Mouse (Mus musculus) liver, embryonic 13.5 days (tissue): Measurements from ENCODE around the gene Nr2f2. TPM values are rescaled to one million over a fixed set of nuclear protein-coding genes. Genes with fewer than 3 reads are reported as not detected.
A peak's percentile ranks its signal among the peaks of the same experiment; 100 is the strongest.

ENCODE experiments used
- ATAC-seq: fragments of 200-750 bp; cut with Nextera tagmentation; 2 replicates; pipeline ENCODE4 v1.8.0; 2017; ENCODE audit warnings: low read depth, mild to moderate bottlenecking, moderate number of reproducible peaks, moderate library complexity
- DNase-seq: peaks from one replicate; pipeline ENCODE4 v3.0.0; 2022
- H3K27ac ChIP-seq: fragments of 300-500 bp; sonication (generic); 2 replicates; pipeline ENCODE4 v1.5.1; 2015; ENCODE audit warnings: moderate library complexity, mild to moderate bottlenecking, inconsistent platforms
- H3K27me3 ChIP-seq: fragments of 300-500 bp; sonication (generic); 2 replicates; pipeline ENCODE4 v1.6.1; 2015; ENCODE audit warnings: mild to moderate bottlenecking, inconsistent platforms
- H3K36me3 ChIP-seq: fragments of 300-500 bp; sonication (generic); 2 replicates; pipeline ENCODE4 v1.6.1; 2015; ENCODE audit warnings: mild to moderate bottlenecking, inconsistent platforms
- H3K4me1 ChIP-seq: fragments of 300-500 bp; sonication (generic); replicated peaks from 2 replicates; pipeline ENCODE4 v1.6.1; 2015; ENCODE audit warnings: inconsistent platforms
- H3K4me2 ChIP-seq: fragments of 300-500 bp; sonication (generic); 2 replicates; pipeline ENCODE4 v1.6.1; 2015; ENCODE audit warnings: inconsistent platforms, mild to moderate bottlenecking, moderate library complexity
- H3K4me3 ChIP-seq: fragments of 300-500 bp; sonication (generic); replicated peaks from 2 replicates; pipeline ENCODE4 v1.5.1; 2015; ENCODE audit warnings: mild to moderate bottlenecking, inconsistent platforms
- H3K9ac ChIP-seq: fragments of 300-500 bp; sonication (generic); 2 replicates; pipeline ENCODE4 v1.6.1; 2015; ENCODE audit warnings: mild to moderate bottlenecking, inconsistent platforms
- H3K9me3 ChIP-seq: fragments of 300-500 bp; sonication (generic); replicated peaks from 2 replicates; pipeline ENCODE4 v1.6.1; 2016; ENCODE audit warnings: inconsistent platforms
- WGBS: fragments of 180-500 bp; shearing (Covaris S2); methylation state at CpG from one replicate; pipeline ENCODE4 v1.1.7; 2015; ENCODE audit not compliant: insufficient replicate concordance; 5-methylcytosine and 5-hydroxymethylcytosine counted together
- polyA plus RNA-seq: library from polyadenylated mRNA; unstranded; fragments of >200 nt; fragmentation: Nextera tagmentation; extraction: Ambion mirVana; gene quantifications from 2 replicates; pipeline ENCODE4 v1.2.1, GENCODE M21; 2015

The Nr2f2 gene
- polyA plus RNA-seq, 1 experiment from 2014 or later, result 10.2 TPM

DNA sequence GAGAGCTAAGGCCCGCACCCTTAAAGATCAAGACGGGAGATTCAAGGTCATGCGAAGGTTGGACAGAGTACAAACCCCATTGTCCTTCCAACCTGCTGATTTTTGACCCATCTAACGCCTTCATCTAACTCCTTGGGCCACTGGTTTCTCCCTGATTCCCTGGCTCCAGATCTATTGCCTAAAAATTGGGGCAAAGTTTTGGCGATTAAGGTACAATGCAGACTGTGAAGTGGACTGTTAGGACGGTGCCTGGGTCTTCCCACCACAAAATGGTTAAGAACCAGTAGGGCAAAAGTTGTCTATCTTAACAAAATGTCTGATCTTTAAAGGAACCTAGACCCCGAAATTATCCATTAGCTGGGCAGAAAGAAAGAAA, 28.3 kb downstream of the Nr2f2 start:
- H3K27me3 ChIP-seq, result peaks cover 84% of the 10 kb centered on the region
- H3K36me3 ChIP-seq, result no peaks in the 10 kb centered on the region
- H3K9ac ChIP-seq, result no peak overlapping the region
- H3K9me3 ChIP-seq, result no peaks in the 10 kb centered on the region
- DNase-seq, result no peak
- H3K4me3 ChIP-seq, result no peak overlapping the region
- whole genome bisulfite sequencing, result 7% methylated on average over 7 of the region's 7 CpGs
- H3K4me1 ChIP-seq, result no peaks in the 10 kb centered on the region
- ATAC-seq, result no peak
- no peak overlapping the region for H3K27ac ChIP-seq
- 0 out of 2 replicates have a peak overlapping the region, but pooled peaks have one; percentile 48 for H3K4me2 ChIP-seq

DNA sequence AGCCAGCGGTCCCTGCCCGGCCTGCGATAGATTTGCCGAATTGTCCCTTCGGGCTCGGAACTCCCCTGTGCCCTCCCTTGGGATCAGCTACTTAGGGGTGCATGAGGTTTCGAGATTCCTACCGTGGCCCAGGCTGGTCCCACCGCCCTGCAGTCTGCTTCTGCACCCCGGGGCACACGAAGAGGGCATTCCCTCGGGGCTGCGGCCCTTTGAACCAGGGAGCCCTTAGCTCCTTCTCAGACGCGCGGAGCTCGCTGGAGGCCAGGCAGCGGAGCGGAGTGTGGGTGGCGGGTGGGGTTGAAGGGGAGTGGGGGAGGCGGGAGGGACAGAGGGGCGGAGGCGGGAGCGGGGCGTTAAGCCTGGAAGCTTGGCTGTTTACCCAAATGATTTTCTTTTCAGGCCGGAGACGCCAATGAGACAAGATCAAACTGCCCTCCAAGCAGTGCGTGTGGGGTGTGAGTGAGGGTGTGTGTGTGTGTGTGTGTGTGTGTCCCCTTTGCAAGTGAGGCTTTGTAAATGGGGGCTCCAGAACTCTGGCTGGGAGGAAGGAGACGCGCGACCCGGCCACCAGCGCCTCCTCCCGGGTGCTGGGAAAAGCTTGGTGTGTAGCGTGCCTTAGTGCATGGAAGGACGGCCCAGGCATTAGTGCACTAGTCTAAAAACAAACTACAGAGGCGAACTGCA, 28.8 kb downstream of the Nr2f2 start:
- Histone ChIP-seq H3K4me1 (no peaks in the 10 kb centered on the region), H3K36me3 (no peaks in the 10 kb centered on the region), H3K9me3 (no peaks in the 10 kb centered on the region), H3K27ac (no peak overlapping the region), H3K4me2 (peak overlapping the region; percentile 48), H3K9ac (no peak overlapping the region), H3K4me3 (peak overlapping the region; percentile 16), H3K27me3 (peaks cover 84% of the 10 kb centered on the region)
- 2% methylated on average over 37 of the region's 37 CpGs for WGBS
- DNase-seq (no peak), ATAC-seq (no peak)

GRCm38 (mm10) chr7:70336571-70337240, 29.8 kb downstream of the Nr2f2 start:
- no peak overlapping the region for H3K9ac ChIP-seq
- no peaks in the 10 kb centered on the region for H3K9me3 ChIP-seq
- no peak overlapping the region for H3K4me3 ChIP-seq
- H3K4me1 ChIP-seq, result no peaks in the 10 kb centered on the region
- DNase-seq, result no peak
- 13% methylated on average over 13 of the region's 13 CpGs for WGBS
- H3K4me2 ChIP-seq, result no peak overlapping the region
- H3K27ac ChIP-seq, result no peak overlapping the region
- no peak for ATAC-seq
- peaks cover 89% of the 10 kb centered on the region for H3K27me3 ChIP-seq
- H3K36me3 ChIP-seq, result no peaks in the 10 kb centered on the region

- Histone ChIP-seq H3K4me1 (no peaks in the 10 kb centered on the region), H3K4me2 (no peak overlapping the region), H3K27me3 (peaks cover 95% of the 10 kb centered on the region), H3K36me3 (no peaks in the 10 kb centered on the region), H3K9ac (no peak overlapping the region), H3K4me3 (no peak overlapping the region), H3K27ac (no peak overlapping the region), H3K9me3 (no peaks in the 10 kb centered on the region)
- DNase-seq (no peak), ATAC-seq (no peak)
- 21% methylated on average over 3 of the region's 3 CpGs for WGBS
Measured at GRCm38 (mm10) chr7:70336126-70336525, 30.4 kb downstream of the Nr2f2 start.

DNA sequence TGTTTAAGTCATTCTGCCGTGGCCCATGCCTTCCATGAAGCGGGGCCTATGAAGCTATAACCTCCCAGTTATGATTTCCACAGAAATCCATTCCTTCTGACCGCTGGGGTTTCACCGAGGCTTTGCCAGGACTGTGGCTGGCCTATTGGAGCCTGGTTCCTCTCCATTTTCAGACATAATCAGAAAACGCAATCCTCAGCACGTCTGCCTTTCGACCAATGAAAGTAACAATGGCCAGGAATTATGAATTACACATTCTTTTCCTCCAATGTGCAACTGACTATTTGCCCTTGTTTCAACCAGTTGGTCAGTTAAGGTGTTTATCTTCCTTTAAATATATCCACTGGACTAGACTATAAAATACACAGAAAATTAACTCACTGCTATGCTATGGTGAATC, 31.1 kb downstream of the Nr2f2 start:
- Histone ChIP-seq H3K36me3 (no peaks in the 10 kb centered on the region), H3K27ac (no peak overlapping the region), H3K4me3 (no peak overlapping the region), H3K9me3 (no peaks in the 10 kb centered on the region), H3K4me1 (no peaks in the 10 kb centered on the region), H3K27me3 (peaks cover 95% of the 10 kb centered on the region), H3K9ac (no peak overlapping the region), H3K4me2 (no peak overlapping the region)
- 7% methylated on average over 7 of the region's 7 CpGs for WGBS
- no peak for DNase-seq
- no peak for ATAC-seq

DNA sequence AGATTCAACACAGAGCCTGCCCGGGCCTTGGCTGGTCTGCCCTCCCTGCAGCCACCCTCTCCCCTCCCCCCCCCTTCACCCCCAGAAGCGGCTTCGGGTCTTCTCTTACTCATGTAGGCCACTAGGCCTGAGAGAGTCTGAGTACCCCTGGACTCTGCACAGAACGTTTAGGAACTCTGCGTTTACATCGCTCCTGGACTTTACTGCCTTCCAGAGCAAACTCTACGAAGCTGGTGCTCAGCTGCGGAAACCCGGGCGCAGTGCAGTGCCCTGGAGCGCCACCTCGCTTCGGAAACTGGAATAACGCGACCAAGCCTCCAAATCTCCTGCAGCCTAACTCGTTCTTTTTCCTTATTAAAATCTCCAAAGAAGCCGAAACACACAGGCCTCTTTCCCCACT, 31.7 kb downstream of the Nr2f2 start:
- Histone ChIP-seq H3K27ac (no peak overlapping the region), H3K27me3 (peaks cover 95% of the 10 kb centered on the region), H3K4me3 (no peak overlapping the region), H3K9ac (no peak overlapping the region), H3K36me3 (no peaks in the 10 kb centered on the region), H3K9me3 (no peaks in the 10 kb centered on the region), H3K4me2 (peak overlapping the region; percentile 35), H3K4me1 (no peaks in the 10 kb centered on the region)
- 2% methylated on average over 17 of the region's 17 CpGs for WGBS
- DNase-seq (no peak), ATAC-seq (no peak)

GRCm38 (mm10) chr7:70333851-70334250, 32.7 kb downstream of the Nr2f2 start:
- H3K4me1 ChIP-seq, result no peaks in the 10 kb centered on the region
- no peak for DNase-seq
- ATAC-seq, result no peak
- H3K36me3 ChIP-seq, result no peaks in the 10 kb centered on the region
- 8% methylated on average over 11 of the region's 11 CpGs for WGBS
- peaks cover 98% of the 10 kb centered on the region for H3K27me3 ChIP-seq
- no peak overlapping the region for H3K27ac ChIP-seq
- H3K9ac ChIP-seq, result no peak overlapping the region
- H3K4me3 ChIP-seq, result no peak overlapping the region
- no peaks in the 10 kb centered on the region for H3K9me3 ChIP-seq
- H3K4me2 ChIP-seq, result no peak overlapping the region

GRCm38 (mm10) chr7:70332926-70333664, 33.4 kb downstream of the Nr2f2 start:
- WGBS, result 3% methylated on average over 14 of the region's 14 CpGs
- Histone ChIP-seq H3K36me3 (no peaks in the 10 kb centered on the region), H3K27ac (no peak overlapping the region), H3K4me1 (no peaks in the 10 kb centered on the region), H3K27me3 (peaks cover 98% of the 10 kb centered on the region), H3K4me2 (no peak overlapping the region), H3K9ac (no peak overlapping the region), H3K4me3 (no peak overlapping the region), H3K9me3 (no peaks in the 10 kb centered on the region)
- DNase-seq, result no peak
- no peak for ATAC-seq

DNA sequence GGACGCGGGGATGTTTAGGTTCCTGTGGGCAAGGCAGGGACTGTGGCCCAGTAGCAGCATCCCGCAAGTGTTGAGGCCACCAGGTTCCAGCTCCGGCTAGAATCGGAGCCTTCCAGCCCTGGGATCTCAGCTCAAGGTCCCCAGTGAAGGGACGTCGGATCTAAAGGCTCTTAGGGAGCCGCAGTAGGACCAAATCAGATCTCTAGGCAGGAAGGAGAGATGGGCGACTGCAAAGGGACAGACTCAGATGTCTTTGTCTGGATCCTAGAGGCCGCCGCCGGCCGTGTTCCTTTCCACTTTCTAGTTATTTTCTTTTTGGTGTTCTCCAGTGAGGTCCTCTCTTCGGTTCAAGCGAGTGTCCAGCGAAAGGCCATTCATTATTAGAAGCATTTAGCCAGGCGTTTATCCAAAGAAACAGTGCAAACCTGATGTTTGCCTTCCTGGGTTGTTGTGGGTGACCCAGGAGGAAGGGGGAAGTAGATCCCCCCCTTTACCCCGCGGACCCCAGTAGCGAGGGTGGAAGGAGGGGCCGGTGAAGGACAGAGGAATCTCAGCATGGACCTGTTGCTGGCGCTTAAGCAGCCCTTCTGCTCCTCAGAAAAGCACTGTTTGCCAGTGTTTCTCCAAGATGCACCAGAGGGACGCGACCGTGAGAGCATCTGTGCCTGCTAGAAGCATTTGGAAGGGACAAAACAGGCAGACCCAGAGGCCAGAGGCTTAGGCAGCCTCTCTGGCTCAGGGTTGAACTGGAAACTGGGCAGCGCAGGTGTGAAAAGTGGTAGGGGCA, 34.3 kb downstream of the Nr2f2 start:
- DNase-seq, result no peak

GRCm38 (mm10) chr7:70331243-70332063, 35.1 kb downstream of the Nr2f2 start:
- H3K9ac ChIP-seq, result no peak overlapping the region
- peaks cover 98% of the 10 kb centered on the region for H3K27me3 ChIP-seq
- H3K4me1 ChIP-seq, result no peaks in the 10 kb centered on the region
- H3K4me3 ChIP-seq, result peak overlapping the region; percentile 38
- no peak for DNase-seq
- 2% methylated on average over 48 of the region's 48 CpGs for WGBS
- no peak for ATAC-seq
- no peaks in the 10 kb centered on the region for H3K36me3 ChIP-seq
- no peak overlapping the region for H3K27ac ChIP-seq
- H3K4me2 ChIP-seq, result peak overlapping the region; percentile 55
- H3K9me3 ChIP-seq, result no peaks in the 10 kb centered on the region

More for the DNA sequence above, 34.3 kb downstream of the Nr2f2 start:
- Histone ChIP-seq H3K9me3 (no peaks in the 10 kb centered on the region), H3K27me3 (peaks cover 98% of the 10 kb centered on the region), H3K4me3 (peak overlapping the region; percentile 38; the same call in 1 of the 2 replicates), H3K4me2 (peak overlapping the region; percentile 55), H3K4me1 (no peaks in the 10 kb centered on the region), H3K36me3 (no peaks in the 10 kb centered on the region), H3K9ac (no peak overlapping the region), H3K27ac (no peak overlapping the region)
- no peak for ATAC-seq
- WGBS, result 2% methylated on average over 26 of the region's 26 CpGs
